Mouse (Mus musculus): ENCODE data around the gene Trim17.

Gene Trim17

DNA sequence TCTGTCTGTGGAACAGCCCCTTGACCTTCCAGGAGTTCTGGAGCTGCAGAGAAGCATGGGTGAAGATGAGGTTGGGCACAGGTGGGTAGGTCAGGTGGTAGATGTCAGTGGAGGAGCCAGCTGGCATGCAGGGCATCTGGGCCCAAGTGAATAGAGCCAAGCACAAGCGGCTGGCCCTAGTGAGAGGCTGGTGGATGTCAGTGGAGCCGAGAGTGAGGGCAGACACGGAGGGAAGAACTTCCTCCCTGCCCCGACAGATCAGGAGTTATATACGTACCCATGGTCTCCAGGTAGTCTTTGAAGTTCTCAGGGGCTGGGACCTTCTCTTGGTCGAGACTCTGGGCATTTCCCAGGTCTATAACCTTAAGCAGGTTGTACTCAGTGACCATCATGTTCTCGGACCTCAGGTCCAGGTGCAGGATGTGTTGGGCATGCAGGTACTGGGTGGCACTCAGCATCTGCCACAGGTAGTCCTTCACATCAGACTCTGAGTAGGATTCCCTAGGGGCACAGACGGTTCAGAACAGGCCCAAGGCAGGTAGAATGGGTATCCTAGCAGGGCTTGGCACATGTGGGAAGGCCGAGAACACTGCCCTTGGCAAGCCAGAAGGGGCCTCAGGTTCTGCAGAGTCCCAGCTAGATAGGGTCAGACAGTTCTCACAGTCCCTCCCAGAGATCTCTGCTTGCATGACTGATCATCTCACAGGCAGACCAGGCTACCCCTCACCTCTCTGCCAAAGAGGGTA, 40.7 kb downstream of the Trim17 start:
- DNase-seq: no peak

DNA sequence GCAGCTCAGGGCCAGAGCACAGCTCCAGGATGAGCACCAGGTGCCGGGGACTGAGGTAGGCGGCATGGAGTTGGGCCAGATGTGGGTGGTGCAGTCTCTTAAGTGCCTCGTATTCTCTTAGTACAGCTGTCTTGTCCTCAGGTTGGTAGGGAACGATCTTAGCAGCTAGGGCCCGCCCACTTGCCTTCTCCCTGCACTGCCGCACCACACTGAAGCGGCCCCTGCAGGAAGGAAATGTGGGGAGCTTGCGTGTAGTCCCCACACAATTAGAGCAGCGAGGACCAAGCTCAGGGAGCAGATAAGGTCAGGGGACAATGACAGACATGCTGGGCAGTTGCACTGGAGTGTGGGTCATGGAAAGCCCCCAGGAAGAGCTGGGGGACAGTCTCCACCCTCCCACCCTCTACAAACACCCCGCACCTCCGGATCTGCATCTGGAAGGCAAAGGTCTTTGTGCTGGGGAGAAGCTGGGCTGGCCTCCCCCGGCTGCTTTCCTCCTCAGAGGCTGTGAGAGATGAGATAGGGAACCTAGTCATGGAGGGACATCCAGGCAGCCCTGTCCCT, 41.4 kb downstream of the Trim17 start:
- DNase-seq: no peak

DNA sequence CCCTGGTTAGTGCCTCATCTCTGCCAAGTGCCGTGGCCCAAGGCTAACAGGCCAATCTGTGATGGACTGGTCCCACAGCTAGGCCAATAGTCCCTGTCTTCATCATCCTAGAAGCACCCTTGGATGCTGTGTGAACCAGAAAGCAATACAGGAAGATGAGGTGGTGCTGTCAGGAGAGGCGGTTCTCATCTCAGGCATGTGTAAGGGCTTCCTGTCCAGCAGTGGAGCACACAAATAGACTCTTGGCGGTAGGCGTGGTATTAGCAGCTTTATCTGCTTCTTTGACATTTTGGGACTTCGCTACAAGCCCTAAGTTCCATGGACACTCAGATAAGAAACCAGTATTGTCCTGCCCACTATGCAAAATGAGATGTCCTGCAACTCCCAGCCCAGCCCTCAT, 43.1 kb downstream of the Trim17 start:
- no peak for DNase-seq

DNA sequence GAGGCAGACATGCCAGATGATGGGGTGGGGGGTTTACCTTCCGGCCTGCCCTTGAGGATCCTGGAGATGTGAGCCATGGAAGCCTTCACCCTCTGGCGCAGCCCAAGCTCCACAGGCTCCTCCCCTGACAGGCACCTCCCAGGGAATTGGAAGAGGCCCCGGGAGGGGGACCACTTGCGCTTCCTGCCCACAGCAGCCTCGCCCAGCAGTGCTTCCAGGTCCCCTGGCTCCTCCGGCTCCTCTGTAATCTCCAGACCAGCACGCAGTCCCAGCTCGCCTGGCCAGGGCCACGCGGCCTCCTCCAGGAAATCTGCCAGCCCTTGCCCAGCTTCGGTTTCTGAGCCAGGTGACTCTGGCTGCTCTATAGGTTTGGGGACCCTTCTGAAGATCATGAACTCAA, 44.7 kb downstream of the Trim17 start:
- DNase-seq: no peak

DNA sequence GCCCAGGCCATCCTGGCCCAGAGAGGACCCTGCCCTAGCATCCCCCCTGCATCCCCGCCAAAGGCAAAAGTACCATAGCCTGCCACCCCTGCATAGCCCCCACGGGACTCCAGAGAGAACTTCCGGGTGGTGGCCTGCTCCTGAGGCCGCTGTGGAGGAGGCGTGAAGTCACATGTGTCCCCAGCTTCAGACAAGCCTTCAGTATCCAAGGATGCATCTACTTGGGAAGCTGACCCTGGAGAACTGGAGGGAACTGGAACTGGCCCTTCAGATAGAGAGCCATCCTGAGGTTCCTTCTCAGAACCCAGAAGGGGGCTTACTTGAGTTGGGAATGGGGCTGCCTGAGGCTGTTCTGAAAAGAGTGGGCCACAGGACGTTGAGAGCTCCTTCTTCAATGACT, 45.3 kb downstream of the Trim17 start:
- DNase-seq: no peak

DNA sequence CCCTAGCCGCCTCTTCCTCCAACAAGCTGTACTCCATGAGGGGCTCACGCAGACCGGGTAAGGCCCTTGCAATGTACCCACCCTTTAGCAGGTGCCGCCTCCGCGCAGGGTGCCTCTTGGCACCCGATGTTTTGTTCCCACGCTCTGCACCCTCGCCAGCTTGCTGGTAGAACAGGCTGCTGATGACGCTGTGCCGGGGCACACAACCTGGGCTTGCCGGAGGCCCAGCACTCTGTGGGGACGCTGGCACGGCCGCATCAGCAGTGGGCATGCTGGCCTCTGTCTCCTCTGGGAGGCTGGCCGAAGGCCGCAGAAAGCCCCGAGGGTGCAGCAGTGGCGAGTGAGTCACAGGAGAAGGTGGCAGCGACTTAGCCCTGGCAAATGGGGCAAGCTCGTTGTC, 46.1 kb downstream of the Trim17 start:
- DNase-seq: no peak

DNA sequence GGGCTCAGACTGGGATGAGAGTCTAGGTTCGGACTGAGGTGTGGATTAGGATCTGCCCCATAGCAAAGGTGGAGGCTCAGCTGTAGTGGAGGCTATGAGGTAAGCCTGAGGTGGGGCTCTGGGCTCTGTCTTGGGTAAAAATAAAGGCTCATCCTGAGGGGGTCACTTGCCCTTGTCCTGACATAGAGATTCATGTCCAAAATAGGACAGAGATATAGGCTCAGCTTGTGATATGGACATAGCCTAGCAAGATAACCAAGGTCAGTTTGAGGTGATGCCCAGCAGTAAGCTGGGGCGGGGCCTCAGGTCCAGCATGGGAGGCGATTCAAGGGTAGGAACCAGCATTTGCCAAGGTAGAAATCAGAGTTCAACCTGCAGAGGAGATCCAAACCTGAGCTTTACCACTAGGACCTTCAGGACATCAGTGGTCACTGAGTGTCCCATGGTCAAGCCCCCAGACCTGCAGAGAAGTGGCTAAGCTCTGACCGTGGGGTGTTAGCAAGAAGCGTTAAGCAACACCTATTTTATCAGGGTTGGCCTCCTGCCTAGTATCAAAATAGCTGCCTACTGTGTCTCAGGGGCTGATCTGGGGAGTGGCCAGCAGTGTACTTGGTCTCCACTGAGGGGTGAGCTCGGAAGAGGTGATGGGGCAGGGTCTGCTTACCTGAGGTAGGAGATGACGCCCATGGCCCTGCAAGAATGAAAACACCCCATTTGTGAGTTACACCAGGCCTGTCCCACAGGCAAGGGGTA, 48.0 kb downstream of the Trim17 start:
- DNase-seq: no peak

DNA sequence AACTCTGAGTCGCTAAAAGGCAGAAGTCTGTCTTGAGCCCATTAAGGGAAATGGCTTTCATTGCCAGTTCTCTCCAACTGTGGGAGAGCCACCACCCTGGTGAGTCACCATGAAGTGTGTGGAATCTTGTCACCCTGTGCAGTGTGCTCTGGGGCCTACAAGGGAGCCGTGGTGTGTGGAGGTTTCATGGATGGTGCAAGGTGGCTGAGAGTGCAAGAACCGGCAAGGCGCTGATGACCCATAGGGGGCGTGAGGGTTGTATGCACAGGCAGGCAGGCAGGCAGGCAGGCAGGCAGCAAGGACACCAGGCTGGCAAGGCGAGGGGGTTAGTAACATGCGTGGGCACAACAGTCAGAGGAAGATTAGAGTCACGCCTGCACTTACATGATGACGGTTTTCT, 60.6 kb downstream of the Trim17 start:
- no peak for DNase-seq

All from cerebellum, adult 9-11 months (tissue).